Mouse (Mus musculus): ENCODE results near the gene Syn3.

DNA sequence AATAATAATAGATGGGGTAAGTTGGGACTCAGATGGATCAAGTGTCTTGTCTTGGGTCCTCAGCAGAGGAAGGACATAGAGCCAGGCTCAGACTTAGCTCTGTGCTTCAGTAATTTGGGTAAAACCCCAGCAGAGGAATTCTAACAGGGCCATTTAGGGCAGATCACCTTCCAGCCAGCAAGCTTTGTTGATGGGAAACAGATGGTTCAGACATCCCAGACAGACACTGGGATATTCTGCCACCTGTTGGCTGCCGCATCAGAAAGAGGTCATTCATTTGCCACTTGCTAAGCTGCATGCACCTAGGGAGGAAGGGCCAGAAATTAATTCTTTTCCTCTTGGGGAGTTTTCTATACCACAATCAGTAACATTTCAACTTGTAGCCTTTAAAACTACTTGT lies 176.7 kb downstream of the Syn3 start:
- no peak for TF ChIP-seq CTCF (IDR thresholded peaks at IDR 0.05; ENCODE audit: extremely low read depth, insufficient read length, insufficient replicate concordance, low read depth, low read length)
- no peak for TF ChIP-seq POLR2A (IDR thresholded peaks at IDR 0.05; ENCODE audit: low read depth, low read length)

Measured in small intestine, adult 2 months (tissue).